Mouse (Mus musculus) large intestine, adult 2 months (tissue): ENCODE data around the gene Hoxc8. TPM values are rescaled to one million over a fixed set of nuclear protein-coding genes. Genes with fewer than 3 reads are reported as not detected.

Source experiments
- DNase-seq: peaks from one replicate; pipeline ENCODE4 v3.0.0-alpha.2; 2012; ENCODE audit warnings: low read depth, low spot score
- WGBS: fragments of 180-500 bp; shearing (Covaris S2); methylation state at CpG from one replicate; pipeline ENCODE4 v1.1.7; 2018; 5-methylcytosine and 5-hydroxymethylcytosine counted together
- polyA plus RNA-seq: library from polyadenylated mRNA; depleted of rRNA; stranded (reverse); fragments of >200 nt; gene quantifications from 2 replicates; pipeline ENCODE4 v1.2.3, GENCODE M21; 2012

Gene Hoxc8
- polyA plus RNA-seq, 1 experiment = 5.5 TPM

GRCm38 (mm10) chr15:102963671-102964640, 26.5 kb upstream of the Hoxc8 start:
- DNase-seq = no peak
- WGBS = 7% methylated on average over 28 of the region's 28 CpGs

- WGBS = 14% methylated on average over 26 of the region's 26 CpGs
- no peak for DNase-seq
These were observed 25.2 kb upstream of the Hoxc8 start for GRCm38 (mm10) chr15:102965003-102965891.

GRCm38 (mm10) chr15:102965892-102966775, 24.3 kb upstream of the Hoxc8 start:
- WGBS = 8% methylated on average over 30 of the region's 30 CpGs
- no peak for DNase-seq

- no peak for DNase-seq
- 7% methylated on average over 27 of the region's 27 CpGs for WGBS
These were observed 23.6 kb upstream of the Hoxc8 start, which contains the start of gene Hoxc10 for GRCm38 (mm10) chr15:102966776-102967311. Gene Hoxc10 (plus strand): TSS chr15:102966796.

- WGBS = 9% methylated on average over 12 of the region's 12 CpGs
- no peak for DNase-seq
These were observed 23.2 kb upstream of the Hoxc8 start, which contains the start of gene Hoxc5 for GRCm38 (mm10) chr15:102967312-102967510. Gene Hoxc5 (plus strand): TSS chr15:102967443.

GRCm38 (mm10) chr15:102967511-102968397, 22.7 kb upstream of the Hoxc8 start:
- WGBS = 10% methylated on average over 34 of the region's 34 CpGs
- no peak for DNase-seq

GRCm38 (mm10) chr15:102969296-102969695, 21.1 kb upstream of the Hoxc8 start:
- WGBS = 39% methylated on average over 1 of the region's 1 CpGs
- DNase-seq = no peak

GRCm38 (mm10) chr15:102970740-102971139, 19.7 kb upstream of the Hoxc8 start:
- no peak for DNase-seq
- 4% methylated on average over 12 of the region's 12 CpGs for WGBS

- WGBS = 7% methylated on average over 21 of the region's 21 CpGs
- DNase-seq = no peak
These were observed 18.2 kb upstream of the Hoxc8 start for GRCm38 (mm10) chr15:102972254-102972653.

- no peak for DNase-seq
- 17% methylated on average over 6 of the region's 6 CpGs for WGBS
These were observed 17.7 kb upstream of the Hoxc8 start for GRCm38 (mm10) chr15:102972753-102973152.

GRCm38 (mm10) chr15:102975034-102975433, 15.4 kb upstream of the Hoxc8 start:
- 17% methylated on average over 7 of the region's 7 CpGs for WGBS
- no peak for DNase-seq

GRCm38 (mm10) chr15:102975688-102976111, 14.7 kb upstream of the Hoxc8 start:
- 9% methylated on average over 21 of the region's 21 CpGs for WGBS
- DNase-seq = no peak

- no peak for DNase-seq
These were observed 14.2 kb upstream of the Hoxc8 start, which contains the start of gene Hoxc9 for GRCm38 (mm10) chr15:102976171-102976570. Gene Hoxc9 (plus strand): TSS chr15:102976439.

GRCm38 (mm10) chr15:102976631-102977422, 13.6 kb upstream of the Hoxc8 start:
- DNase-seq = no peak
- 6% methylated on average over 37 of the region's 37 CpGs for WGBS

More at GRCm38 (mm10) chr15:102976171-102976570, 14.2 kb upstream of the Hoxc8 start, which contains the start of gene Hoxc9:
- WGBS = 12% methylated on average over 19 of the region's 20 CpGs

- 10% methylated on average over 16 of the region's 16 CpGs for WGBS
- no peak for DNase-seq
These were observed 12.9 kb upstream of the Hoxc8 start for GRCm38 (mm10) chr15:102977423-102977974.

- no peak for DNase-seq
- 20% methylated on average over 13 of the region's 13 CpGs for WGBS
These were observed 11.5 kb upstream of the Hoxc8 start for GRCm38 (mm10) chr15:102978615-102979515.
